Mouse (Mus musculus): ENCODE data around the gene Ephx3.
A peak's percentile ranks its signal among the peaks of the same experiment; 100 is the strongest.
"Not testable (repeated sequence)": the region's sequence is repeated elsewhere in the genome, so short reads cannot be mapped to it uniquely, and the experiment has no call there.

Gene Ephx3

DNA sequence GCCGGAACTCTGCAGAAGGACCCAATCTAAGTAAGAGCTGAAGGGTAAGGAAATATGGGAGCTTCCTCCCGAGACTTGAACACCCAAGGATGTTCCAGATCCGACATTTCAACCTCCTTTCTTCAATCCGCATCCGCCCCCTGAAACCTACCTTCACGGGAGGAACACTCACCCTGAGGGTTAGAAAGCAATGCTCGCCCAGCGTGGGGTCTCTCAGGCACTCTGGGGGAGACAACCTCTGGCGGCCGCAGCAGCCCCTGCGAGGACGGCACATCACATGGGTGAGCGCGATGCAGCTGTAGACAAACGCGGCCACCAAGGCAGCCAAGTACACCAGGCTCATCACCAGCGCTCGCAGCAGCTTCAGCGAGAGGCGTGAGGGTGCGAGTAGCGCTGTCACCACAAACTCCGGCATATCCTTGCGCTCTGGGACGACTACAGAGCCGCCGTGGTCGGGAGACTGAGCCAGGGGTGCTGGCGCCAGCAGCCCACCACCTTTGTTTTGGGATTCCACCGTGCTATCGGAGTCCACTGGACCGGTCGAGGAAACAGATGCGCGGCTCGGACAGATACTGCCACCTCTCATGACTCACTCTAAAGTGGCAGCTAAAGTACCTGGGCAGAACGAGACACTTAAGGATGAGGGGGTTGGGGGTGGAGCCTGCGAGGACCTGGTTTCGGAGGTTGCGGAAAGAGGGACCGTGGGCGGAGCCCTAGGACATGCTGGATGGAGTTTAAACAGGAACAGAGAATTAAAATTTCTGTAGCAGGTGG is at the start of gene Ephx3:
TSS of gene Ephx3 (minus strand) at position 687 of the 774 bp plus-strand sequence.
- no peak for DNase-seq

DNA sequence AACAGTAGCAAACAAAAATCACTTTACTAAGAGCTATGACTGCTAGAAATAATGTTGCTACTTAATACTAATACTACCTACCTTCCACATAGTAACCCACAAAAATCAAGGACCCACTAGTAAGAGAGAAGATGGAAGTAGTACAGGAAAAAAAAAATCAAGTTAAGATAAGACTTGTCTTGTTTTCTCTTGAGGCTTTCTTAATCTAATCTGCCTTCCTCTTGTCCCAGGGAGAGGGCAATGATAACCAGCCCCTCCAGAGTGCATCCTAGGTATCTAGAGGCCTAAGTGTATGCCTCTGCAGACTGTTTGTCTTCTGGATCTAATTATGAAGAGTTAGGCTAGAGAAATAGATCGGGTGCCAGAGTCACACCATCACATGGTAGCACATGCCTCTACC is 49.2 kb upstream of the Ephx3 start:
- DNase-seq: no peak

DNA sequence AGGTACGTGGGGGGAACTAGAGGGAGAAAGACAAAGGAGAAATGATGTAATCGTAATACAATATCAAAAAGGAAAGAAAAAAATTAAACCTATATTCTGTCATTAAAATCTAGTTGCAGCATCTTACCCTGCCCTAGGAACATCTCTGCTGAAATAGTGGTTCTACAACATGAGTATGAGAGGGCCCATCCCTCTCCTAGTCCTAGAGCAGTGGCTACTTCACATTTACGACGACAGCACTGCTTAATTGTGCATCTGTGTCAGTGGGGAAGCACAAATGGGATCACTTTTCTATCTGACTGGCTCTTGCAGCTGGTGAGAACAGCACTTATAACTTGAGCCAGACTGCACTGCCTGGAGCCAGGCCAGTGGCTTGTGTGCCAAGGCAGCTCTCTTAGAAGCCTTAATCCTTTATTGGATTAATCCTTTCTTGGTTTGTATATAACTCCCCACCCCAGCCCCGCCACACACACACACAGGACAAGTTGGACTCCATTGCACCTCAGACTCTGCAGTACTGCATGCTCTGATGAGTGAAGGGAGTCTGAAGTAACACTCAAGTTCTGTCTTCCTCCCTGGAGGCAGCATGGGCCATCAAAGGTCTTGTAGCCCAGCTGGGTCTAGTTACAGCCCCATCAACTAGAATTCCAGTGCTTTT is 46.3 kb upstream of the Ephx3 start:
- DNase-seq: peak; percentile 53

GRCm38 (mm10) chr17:32233174-32233573 is 43.8 kb upstream of the Ephx3 start:
- DNase-seq: peak; percentile 45

- peak; percentile 28 for DNase-seq
These were observed 39.9 kb upstream of the Ephx3 start for GRCm38 (mm10) chr17:32229256-32229655.

DNA sequence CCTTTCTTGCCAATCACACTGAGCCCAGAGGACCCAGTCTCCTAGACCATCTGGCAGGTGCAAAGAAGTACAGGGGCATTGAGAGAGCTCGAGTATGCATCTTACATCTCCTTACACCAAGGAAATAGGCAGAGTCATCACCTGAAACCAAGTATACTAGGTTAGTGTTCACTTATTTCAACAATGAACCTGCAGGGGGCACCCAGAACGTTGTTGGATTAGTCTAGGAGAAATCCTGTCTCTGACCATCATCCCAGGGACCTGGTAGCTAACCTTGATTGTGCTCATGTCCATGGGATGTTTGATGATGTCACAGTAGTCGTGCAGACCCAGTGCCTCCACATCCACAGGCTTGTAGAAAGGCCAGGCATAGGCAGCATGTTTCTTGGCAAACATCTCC is 31.5 kb upstream of the Ephx3 start:
- DNase-seq: no peak

GRCm38 (mm10) chr17:32215587-32215986 is 26.2 kb upstream of the Ephx3 start:
- not testable (repeated sequence) for DNase-seq

GRCm38 (mm10) chr17:32211554-32211953 is 22.2 kb upstream of the Ephx3 start:
- not testable (repeated sequence) for DNase-seq

GRCm38 (mm10) chr17:32209752-32210151 is 20.4 kb upstream of the Ephx3 start:
- DNase-seq: peak; percentile 54

DNA sequence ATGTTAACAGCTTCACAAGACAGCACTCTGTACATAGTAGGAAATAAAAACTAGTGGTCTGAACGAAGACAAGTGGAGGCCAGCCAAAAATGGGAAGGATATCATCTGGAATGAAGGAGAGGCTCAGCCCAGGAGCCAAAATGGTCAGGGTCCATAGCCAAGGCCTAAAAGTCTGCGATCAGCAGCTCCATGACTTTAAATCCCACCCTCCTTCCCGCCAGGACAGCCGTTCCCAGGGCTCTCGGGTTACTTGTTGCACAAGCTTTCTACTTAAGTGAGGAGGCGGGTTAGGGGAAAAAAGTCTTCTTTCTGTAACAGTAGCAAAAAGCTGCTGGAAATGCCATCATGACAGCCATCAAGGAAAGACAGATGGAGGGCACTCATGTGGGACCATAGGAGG is 19.8 kb upstream of the Ephx3 start:
- DNase-seq: no peak

- no peak for DNase-seq
These were observed 18.4 kb upstream of the Ephx3 start for GRCm38 (mm10) chr17:32207586-32208245.

GRCm38 (mm10) chr17:32205345-32205744 is 16.0 kb upstream of the Ephx3 start:
- no peak for DNase-seq

DNA sequence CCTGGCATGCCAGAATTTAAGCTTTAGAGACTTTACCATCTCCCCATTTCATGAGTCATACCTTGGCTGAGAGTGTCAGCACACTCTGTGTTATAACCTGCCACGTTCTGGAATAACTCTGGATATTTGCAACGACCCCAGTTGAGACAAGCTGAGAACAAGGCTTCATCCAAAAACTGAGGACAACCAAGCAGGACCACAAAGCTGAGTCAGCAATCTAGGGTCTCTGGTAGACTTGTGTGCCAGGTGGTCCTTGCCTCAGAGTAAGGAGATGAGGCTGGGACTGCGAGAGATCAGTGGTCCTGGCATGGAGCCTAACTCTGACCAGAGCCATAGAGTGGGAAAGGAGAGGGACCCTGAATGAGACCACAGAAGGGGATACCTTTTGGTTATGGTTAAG is 13.6 kb upstream of the Ephx3 start:
- DNase-seq: no peak

- no peak for DNase-seq
These were observed 11.7 kb upstream of the Ephx3 start for GRCm38 (mm10) chr17:32201086-32201485.

- DNase-seq: no peak
These were observed 10.4 kb upstream of the Ephx3 start for GRCm38 (mm10) chr17:32199796-32200195.

DNA sequence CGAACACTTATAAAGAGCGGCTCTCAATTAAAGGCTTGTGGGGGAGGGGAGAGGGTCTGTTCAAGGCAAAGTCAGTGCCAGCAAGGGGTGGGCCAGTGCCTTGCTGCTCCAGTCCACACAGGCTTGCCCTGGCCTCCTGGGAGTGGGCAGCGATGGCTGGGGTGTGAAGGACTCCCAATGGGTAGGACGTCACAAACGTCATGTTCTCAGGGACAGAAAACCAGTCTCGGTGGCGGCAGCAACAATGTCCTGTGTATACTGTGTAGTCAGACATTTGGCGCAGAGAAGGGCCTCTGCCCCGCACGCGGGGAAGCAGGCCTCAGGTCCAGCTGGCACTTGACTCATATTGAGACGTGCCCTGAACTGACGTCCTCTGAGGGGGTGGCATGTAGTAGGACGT is 7.8 kb upstream of the Ephx3 start:
- peak; percentile 37 for DNase-seq

DNA sequence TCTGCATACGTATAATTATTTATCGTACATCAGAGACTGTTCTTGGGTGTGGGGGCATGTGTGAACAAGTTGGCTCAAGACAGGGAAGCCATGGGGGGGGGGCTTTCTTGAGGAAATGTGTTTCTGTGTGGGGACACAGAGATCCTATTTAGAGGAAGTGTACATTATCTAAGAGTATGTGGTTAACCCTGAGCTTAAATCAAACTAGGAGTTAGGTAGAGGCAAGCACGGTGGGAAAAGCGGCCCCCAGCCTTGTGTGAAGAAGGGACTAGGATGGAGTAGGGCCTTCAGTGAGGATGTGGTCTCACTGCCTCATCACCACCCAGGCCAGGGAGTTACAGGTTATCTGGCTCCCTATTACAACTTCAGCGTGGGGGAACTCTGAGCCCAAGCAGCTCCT is 6.4 kb upstream of the Ephx3 start:
- DNase-seq: no peak

- no peak for DNase-seq
These were observed 3.7 kb upstream of the Ephx3 start for GRCm38 (mm10) chr17:32193010-32193409.

- DNase-seq: no peak
These were observed 501 bp upstream of the Ephx3 start for GRCm38 (mm10) chr17:32189850-32190249.

DNA sequence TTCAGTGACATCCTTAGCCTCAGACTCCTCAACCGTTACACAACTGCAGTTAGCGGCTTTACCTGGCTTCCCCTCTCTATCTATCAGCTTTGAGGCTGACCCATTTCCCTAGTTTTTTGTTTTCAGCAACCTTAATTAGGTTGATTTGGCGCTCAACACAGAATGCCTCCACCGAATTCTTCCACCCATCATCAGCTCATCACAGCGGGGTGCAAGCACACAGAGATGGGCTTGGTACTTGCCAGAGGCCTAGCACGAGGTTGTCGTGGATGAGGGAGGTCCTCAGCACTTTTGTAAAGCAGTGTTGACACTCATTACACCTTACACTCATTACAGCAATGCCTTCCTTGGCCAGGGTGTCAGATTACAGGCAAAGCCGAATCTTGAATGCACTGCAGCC is 6.3 kb downstream of the Ephx3 start:
- no peak for DNase-seq

DNA sequence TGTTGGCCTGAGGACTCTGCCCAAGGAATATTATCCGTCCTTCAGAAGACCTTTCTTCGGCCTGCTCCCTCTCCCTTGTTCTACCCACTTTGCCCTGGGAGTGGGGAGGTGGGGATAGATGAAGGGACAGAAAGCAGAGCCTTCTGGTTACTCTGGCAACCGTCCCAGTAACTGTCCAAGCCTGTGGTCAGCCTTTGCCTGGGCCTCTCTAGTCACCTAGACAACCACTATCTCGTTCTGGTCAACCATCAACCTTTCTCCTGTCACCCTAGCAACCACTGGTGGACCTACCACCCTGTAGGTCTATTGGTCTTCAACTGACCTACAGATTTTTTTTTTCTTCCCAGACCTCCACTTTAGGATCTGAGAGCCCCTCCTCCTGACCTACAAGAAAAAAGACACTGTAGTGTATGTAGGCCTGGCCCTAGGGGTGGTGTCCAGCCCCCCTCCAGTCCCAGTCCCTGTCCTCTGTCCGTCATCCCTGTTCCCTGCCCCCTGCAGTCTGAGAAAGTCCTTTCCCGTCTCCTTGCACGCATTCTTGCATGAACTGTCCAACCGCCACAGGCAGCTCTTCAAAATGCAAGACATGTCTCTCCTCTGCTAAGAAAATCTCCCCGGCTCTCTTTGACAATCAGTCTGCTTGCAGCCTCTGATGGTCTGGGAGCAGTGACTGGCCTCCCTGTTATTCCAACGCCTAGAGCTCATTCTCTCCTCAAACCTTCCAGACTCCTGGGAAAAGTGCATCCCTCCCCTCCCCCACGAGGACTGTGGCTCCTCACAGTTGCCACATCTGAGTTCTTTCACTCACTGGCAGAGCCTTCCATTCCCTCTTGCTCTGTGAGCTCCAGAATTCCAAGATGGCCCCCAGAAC is 9.5 kb downstream of the Ephx3 start:
- no peak for DNase-seq

GRCm38 (mm10) chr17:32176919-32177318 is 12.4 kb downstream of the Ephx3 start:
- DNase-seq: no peak

DNA sequence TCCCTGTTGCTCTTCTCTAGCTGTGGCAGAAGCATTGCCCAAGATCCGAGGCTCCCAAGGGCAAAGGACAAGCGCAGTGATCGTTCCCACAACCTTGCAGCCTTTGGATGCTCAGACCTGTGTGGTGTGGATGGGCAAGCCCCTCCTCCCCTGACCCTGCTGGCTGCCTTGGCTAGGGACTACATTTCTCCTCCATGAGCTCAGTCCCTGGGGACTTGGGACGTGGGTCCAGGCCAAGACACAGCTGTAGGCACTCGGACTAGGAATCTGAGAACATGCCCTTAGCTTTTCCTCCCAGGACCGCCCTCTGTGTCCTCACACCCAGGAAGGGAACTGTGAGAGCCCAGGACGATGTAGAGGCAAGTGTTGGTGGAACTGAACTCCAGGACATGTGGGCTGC is 16.2 kb downstream of the Ephx3 start:
- DNase-seq: no peak
